Mouse (Mus musculus) adrenal gland, adult 2 months (tissue): Measurements from ENCODE around the gene Srarp. TPM values are rescaled to one million over a fixed set of nuclear protein-coding genes. Genes with fewer than 3 reads are reported as not detected.

Source experiments
- DNase-seq: peaks from one replicate; pipeline ENCODE4 v3.0.0; 2021
- polyA plus RNA-seq: library from polyadenylated mRNA; depleted of rRNA; stranded (reverse); fragments of >200 nt; gene quantifications from 2 replicates; pipeline ENCODE4 v1.2.3, GENCODE M21; 2012
- total RNA-seq, 2 experiments: library from RNA; stranded (reverse); gene quantifications; 2 replicates each; pipeline ENCODE4 v1.2.3; 2021

Gene Srarp
- total and polyA plus RNA-seq, 3 experiments = 0.22 to 0.55 (median 0.32) TPM

- DNase-seq = peak; percentile 59
These were observed 10.1 kb downstream of the Srarp start for GRCm38 (mm10) chr4:141425484-141426479.

- no peak for DNase-seq
These were observed 12.0 kb downstream of the Srarp start for GRCm38 (mm10) chr4:141423691-141424431.

- no peak for DNase-seq
These were observed 12.6 kb downstream of the Srarp start for GRCm38 (mm10) chr4:141423288-141423687.

- no peak for DNase-seq
These were observed 13.1 kb downstream of the Srarp start for GRCm38 (mm10) chr4:141422841-141423240.

- DNase-seq = peak; percentile 43
These were observed 14.5 kb downstream of the Srarp start for GRCm38 (mm10) chr4:141421423-141421822.

- no peak for DNase-seq
These were observed 15.0 kb downstream of the Srarp start for GRCm38 (mm10) chr4:141420886-141421285.

GRCm38 (mm10) chr4:141420192-141420829 is 15.6 kb downstream of the Srarp start, which contains the start of gene Hspb7:
Gene Hspb7 (plus strand): TSS chr4:141420779.
- DNase-seq = no peak

GRCm38 (mm10) chr4:141419398-141420191 is 16.3 kb downstream of the Srarp start:
- DNase-seq = peak; percentile 62

GRCm38 (mm10) chr4:141415924-141416323 is 20.0 kb downstream of the Srarp start, which contains the start of gene Clcnkb:
Gene Clcnkb (minus strand): TSS chr4:141416014.
- DNase-seq = no peak

- DNase-seq = no peak
These were observed 24.4 kb downstream of the Srarp start for GRCm38 (mm10) chr4:141411430-141411992.

- DNase-seq = no peak
These were observed 27.3 kb downstream of the Srarp start for GRCm38 (mm10) chr4:141408577-141408976.

GRCm38 (mm10) chr4:141406516-141407299 is 29.2 kb downstream of the Srarp start:
- DNase-seq = peak; percentile 60

GRCm38 (mm10) chr4:141405314-141405622 is 30.6 kb downstream of the Srarp start:
- no peak for DNase-seq

GRCm38 (mm10) chr4:141404518-141405313 is 31.2 kb downstream of the Srarp start:
- peak; percentile 86 for DNase-seq

- no peak for DNase-seq
These were observed 35.7 kb downstream of the Srarp start for GRCm38 (mm10) chr4:141400171-141400570.

GRCm38 (mm10) chr4:141398545-141398944 is 37.4 kb downstream of the Srarp start, which contains the start of gene Clcnka:
Gene Clcnka (minus strand): TSS chr4:141398724.
- no peak for DNase-seq

- no peak for DNase-seq
These were observed 38.0 kb downstream of the Srarp start for GRCm38 (mm10) chr4:141397861-141398260.

GRCm38 (mm10) chr4:141394751-141395150 is 41.2 kb downstream of the Srarp start:
- no peak for DNase-seq

- no peak for DNase-seq
These were observed 44.6 kb downstream of the Srarp start for GRCm38 (mm10) chr4:141391293-141391692.
